Mouse (Mus musculus) heart, postnatal 36 days (tissue): Measurements from ENCODE around the gene Omt2b. TPM values are rescaled to one million over a fixed set of nuclear protein-coding genes. Genes with fewer than 3 reads are reported as not detected.
"Not testable (repeated sequence)": the region's sequence is repeated elsewhere in the genome, so short reads cannot be mapped to it uniquely, and the experiment has no call there.

Experiments
- DNase-seq, 2 experiments: peaks; one replicate each; pipeline ENCODE4 v3.0.0; 2021 to 2022
- intact Hi-C: fragments of 180-260 bp; cut with DNase I; formaldehyde crosslinking; loops from one replicate; pipeline ENCODE4 v1.15.1; 2025
- total RNA-seq, 2 experiments: library from RNA; stranded (reverse); gene quantifications; 2 replicates each; pipeline ENCODE4 v1.2.3; 2021

The Omt2b gene
- total RNA-seq, 2 experiments from 2014 or later, result not detected

DNA sequence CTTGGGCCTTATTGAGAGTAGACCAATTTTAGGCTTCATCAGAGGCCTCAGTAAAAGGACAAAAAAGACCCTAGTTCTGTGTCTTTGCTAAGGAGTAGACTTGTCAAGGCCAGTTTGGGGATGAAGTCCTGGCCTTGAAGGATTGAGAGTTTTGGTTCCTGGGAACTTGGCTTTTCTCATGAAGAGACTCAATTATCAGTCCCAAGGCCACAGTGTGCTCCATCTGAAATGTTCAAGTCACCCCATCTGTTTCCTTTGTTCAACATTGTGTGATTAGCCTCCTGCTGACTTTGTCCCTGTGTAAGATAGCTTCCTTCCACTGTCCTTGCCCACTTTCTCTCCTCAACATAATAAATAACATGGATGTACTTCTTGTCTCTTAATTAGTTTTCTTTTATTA, 22.6 kb downstream of the Omt2b start:
- intact Hi-C loops, DNase-seq: not testable (repeated sequence)

DNA sequence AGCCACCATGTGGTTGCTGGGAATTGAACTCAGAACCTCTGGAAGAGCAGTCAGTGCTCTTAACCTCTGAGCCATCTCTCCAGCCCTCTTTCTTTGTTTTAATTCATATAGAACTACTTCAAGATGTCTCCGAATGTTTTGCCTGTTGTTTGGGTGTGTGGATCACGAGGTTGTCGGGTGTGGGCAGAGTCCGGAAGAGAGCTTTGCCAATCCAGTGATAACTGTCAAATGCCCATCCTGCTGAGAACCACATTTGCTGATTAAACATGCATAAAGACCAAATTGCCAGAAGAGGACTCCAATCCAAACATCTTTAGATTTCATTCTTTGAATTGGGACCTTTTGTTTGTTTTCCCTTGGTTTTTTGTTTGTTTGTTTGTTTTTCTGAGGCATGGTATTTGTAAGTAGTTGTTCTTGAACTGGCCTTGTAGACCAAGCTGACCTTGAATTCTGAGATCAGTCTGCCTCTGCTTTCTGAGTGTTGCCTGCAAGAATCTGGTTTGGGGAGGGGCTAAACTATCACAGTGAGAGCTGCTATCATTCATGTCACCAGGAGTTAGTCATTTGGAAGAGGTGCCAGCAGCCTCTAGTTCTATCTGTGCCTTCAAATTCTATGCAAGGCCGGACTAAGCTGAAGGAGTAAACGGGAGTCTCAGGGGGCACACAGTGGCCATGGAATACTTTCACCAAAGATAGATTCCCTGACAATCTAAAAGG, 24.3 kb downstream of the Omt2b start:
- intact Hi-C loops, result no loop called here
- DNase-seq, result no peak

DNA sequence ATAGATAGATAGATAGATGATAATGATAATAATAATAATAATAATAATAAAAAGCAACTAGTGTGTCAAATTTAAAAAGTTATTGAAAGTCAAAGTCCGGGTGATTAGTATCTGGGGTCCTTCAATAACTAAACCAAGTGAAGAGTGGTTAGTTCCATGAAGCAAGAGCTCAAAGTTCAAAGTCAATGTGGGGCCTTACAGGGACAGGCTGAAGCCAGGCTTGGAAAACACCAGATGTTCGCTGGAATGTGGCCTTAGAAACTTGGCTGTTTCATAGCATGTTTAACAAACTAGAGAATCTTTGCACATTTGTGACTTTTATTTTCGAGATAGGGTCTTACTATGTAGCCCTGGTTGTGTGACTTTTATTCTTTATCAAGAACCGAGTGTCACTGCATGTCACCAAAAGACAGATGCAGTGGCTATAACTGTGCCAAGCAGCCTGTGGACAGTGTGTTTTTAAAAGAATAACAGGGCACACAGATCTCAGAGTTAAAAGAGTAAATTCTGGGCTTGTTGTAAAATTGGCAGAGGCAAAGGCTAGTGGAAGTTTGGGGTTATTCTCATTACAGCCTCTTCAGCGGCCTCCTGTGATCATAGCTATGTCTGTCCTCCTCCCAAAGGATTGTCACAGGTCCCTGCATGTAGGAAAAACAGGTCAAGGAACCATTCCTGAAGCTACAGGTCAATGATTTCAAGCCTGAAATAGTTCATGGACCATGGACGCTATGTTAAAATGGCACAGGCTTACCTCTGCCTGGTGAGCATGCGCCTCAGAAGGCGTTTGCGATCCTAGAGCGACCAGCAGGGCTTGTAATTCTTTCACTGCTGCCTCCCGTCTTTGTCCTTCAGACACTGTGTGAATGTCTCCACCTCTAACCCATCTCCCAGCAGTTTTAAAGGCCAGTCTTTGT, 27.5 kb downstream of the Omt2b start:
- no peak for DNase-seq
- intact Hi-C loops, result loop anchor here (5.0 kb wide), 1 partner anchor 197 kb away; no protein-coding TSS in a partner anchor

DNA sequence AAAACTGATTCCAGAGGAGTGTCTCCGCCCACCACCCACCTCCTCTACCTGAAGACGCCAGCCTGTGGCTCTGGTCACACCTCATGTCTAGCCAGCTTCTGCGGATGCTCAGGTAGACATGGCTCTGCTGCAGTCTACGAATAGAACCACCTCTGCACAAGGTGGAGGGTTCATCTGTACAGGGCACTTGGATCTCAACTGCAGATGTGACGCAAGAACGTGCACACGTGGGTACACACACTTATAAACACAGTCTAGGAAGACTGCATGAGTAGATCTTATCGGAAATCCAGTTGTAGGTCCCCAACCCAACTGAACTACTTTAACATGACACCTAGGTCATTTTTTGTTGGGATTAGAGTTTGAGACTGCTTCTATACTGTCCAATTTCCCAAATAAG, 28.2 kb downstream of the Omt2b start, which contains the start of gene Gsta2:
TSS of gene Gsta2 (minus strand) at position 178 of the 400 bp plus-strand sequence.
- intact Hi-C loops, result loop anchor here (5.0 kb wide), 1 partner anchor 197 kb away; no protein-coding TSS in a partner anchor
- DNase-seq, result no peak

DNA sequence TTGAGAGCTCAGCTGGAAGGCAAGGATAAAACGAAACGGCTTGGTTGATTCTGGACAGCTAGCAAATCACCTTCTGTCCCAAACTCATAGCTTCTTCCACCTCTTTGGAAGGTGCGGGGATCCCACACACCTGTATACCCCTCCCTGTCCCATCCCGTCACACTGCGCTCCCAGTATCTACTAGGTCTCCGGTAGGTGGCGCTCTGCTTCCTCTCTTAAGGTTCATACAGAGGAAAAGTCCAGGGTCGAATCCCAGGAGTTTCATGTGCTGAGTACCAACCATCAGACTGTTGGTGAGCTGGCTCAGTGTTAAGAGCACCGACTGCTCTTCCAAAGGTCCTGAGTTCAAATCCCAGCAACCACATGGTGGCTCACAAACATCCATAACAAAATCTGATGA, 30.7 kb downstream of the Omt2b start:
- intact Hi-C loops, result loop anchor here (5.0 kb wide), 1 partner anchor 194 kb away; no protein-coding TSS in a partner anchor
- peak; percentile 49 to 65 for DNase-seq

DNA sequence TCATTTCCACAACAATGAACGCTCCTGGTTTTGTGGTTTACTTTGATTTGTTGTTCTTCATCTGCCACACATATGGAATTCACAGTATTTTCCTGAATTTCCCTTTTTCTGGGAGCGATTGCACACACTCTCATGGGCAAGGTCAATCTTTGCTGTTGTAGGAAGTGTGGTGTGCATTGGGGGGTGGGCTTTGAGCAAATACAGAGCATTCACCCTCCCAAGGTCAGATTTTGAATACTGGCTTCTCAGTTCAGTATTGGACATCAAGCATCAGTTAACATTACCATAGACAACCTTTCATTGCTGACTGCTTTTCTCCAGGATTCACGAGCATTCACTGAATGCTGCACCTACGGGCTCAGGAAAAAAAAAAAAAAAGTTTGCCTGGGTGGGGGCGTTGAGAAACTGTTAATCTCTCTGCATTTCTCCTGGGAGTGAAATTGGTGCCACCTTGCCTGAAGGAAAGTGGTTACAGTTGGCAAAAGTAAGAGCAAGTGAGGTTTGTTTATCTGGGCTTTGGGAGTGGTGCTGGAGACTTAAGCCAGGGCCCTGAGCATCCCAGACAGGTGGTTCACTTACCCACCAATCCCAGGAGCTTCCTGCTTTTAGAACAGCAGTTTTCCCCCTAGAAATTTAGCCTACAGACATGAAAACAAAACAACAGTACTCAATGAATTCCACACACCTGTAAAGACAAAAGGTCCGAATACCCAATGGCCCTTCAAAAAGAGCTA, 32.5 kb downstream of the Omt2b start:
- DNase-seq, result no peak
- intact Hi-C loops, result loop anchor here (5.0 kb wide), 1 partner anchor 192 kb away; no protein-coding TSS in a partner anchor

DNA sequence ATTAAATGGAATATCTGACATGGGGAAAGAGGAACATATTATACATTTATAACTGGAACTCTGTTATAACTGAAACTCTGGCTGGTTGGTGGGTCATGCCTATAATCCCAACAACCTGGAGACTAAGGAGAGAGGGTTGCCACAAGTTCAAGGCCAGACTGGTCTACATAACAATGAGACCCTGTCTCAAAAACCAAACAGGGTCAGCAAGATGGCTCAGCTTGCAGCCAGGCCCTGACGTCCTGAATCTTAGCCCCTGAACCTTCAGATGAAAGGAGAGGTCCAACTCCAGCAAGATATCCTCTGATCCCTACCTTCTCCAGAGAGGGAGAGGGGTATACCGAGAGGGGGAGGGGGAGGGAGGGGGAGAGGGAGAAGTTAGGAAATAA, 33.1 kb downstream of the Omt2b start:
- intact Hi-C loops, result no loop called here
- no peak for DNase-seq

DNA sequence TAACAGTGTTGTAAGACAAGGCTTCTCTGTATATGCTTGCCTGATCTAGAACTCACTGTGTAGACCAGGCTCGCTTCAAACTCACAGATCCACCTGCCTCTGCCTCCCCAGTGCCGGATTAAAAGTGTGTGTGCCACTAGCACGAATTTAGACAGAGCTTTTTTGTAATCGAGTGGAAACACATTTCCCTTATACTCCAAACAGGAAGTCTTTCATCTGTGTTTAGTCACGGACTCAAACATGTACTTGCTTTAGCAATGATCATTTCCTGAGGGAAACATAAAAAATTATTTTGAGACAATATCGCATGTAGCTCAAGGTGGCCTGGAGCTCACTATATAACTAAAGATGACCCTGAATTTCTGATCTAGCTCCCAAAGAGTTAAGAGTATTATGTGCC, 36.0 kb downstream of the Omt2b start:
- no peak for DNase-seq
- intact Hi-C loops, result no loop called here

DNA sequence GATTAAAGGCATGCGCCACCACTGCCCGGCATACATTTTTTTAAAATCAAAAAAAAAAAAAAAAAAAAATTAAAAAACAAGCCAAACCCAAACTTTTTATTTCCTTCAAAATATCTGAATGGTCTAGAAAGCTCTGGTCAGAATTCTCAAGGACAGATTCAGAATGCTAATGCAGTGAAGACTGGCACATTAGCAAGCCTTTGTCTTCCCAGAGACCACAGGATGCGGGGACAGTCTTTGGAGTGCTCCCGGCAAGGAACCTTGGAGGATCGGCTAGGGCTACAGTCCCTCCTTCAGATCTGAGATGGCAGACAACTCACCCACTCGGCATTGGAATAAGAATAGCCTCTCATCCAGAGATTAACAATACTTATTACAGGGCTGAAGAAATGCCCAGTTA, 37.3 kb downstream of the Omt2b start:
- intact Hi-C loops, result no loop called here
- DNase-seq, result no peak

DNA sequence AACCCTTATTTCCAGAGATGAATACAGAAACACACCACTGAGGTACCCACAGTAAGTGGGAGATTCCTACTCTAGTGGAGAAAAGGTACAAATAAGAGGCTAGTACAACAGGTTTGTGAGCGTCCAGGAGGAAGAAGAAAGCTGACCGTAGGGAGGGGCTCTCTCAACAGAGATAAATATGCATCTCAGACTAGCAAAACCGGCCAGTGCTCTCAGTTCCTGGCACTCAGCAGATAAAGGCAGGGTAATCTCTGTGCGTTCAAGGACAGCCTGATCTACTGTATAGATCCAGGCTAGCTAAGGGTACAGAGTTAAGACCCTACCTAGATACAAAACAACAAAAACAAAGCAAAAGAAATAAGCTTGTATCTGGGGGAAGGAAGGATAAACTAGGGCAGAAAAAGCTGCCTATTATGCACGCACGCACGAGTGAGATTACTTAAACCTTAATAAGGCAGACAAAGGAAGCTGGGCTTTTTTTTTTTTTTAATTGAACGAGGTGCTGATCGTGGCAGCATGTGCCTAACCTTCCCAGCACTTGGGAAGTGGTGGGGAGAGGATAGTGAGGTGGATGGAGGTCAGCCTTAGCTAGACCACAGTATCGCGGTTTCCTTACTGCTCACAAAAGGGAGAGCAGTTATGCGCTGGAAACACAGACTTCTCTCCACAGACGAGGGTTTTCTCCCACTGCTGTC, 38.6 kb downstream of the Omt2b start:
- intact Hi-C loops, result no loop called here
- no peak for DNase-seq

DNA sequence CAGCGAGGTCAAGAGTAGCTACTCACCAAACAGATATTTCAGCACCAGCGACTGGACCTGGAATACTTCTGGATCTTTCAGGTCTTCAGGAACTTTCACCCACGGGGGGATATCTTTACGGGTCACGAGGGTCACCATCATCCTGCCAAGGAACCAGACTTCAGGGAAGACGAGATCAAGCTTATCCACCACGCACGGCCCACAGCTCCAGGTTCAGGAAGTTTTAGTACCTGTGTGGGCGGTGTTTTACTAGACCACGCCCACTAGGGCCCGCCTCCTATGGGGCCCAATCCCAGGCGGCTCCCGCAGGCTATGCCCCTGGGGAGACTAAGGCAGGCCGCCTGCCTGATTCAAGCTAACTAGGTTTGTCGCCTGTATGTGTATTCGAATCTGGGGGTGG, 40.6 kb downstream of the Omt2b start, which contains the start of gene Dppa5a:
TSS of gene Dppa5a (minus strand) at position 219 of the 400 bp plus-strand sequence.
- DNase-seq, intact Hi-C loops: not testable (repeated sequence)

DNA sequence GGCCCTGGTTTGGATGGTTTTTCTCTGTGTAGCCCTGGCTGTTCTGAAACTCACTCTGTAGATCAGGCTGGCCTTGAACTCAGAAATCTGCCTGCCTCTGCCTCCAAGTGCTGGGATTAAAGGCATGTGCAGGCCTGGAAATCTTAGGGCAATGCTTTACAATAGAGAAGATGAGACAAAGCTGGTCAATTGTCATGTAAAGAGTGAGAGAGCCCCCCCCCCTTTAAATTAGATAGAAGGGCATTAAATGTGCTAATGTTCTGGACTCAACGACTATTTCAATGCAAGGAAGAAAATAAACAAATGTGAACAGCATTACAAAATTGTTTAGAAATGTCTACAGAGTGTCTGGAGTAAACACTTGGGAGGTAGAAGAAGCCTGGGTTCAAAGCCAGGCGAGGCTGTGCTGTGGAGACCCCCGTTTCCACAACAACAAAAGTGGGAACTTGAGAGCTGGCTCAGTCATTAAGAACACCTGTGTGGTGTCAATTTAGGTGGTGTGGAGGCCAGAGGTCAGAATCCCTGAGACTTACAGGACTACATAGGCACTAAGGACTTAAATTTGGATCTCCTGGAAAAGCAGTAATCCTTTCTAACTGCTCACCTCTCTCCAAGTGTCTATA, 41.4 kb downstream of the Omt2b start:
- intact Hi-C loops, result no loop called here

DNA sequence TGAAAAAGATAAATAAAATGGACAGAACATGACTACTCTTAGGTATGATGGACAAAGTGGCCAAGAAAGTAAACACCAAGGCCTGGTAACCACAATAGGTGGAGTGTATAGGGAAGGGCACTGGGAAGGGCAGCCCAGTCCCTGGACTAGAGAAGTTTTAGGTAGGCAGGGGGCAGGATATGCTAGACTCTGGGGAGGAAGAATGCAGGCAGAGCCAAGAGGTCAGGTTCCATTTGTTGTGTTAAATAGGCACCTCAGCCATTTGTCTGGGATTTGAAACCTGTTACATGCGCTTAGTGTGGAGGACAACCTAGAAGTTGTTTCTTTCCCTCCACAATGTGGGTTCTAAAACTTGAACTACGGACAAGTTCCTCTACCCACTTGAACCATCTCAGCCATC, 42.0 kb downstream of the Omt2b start:
- intact Hi-C loops, result no loop called here
- no peak for DNase-seq

More for the DNA sequence above, 41.4 kb downstream of the Omt2b start:
- DNase-seq, result no peak

DNA sequence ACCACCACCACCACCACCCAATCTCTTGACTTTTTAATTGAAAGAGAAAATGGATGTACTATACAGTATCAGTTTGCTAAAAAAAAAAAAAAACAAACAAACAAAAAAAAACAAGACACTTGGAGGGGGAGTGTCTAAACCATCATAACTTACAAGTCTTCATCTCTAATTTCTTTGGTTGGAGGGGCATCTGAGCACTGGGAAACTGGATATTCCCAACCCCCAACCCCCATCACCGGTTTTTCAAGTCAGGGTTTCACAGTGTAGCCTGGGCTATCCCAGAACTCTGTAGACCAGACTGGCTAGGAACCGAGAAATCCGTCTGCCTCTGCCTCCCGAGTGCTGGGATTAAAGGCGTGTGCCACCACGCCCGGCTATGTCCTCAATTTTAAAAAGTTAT, 42.4 kb downstream of the Omt2b start:
- DNase-seq, result no peak

DNA sequence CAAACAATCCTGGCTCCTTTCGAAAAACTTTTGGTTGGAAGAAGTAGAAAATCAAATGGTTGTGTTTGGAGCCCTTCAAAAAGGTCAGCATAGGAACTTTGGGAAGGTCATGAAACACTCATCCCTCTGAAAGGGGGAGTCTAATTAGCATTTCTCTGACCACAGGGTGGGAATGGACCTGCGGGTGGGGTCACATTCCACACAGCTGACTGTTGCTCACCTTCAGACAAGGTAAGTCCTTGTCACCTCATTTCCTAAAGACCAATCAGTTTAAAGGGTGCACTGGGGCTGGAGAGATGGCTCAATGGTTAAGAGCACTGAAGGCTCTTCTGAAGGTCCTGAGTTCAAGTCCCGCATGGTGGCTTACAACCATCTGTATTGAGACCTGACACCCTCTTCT, 44.1 kb downstream of the Omt2b start:
- DNase-seq, result no peak
- intact Hi-C loops, result no loop called here

More for the DNA sequence above, 42.4 kb downstream of the Omt2b start:
- intact Hi-C loops, result no loop called here

DNA sequence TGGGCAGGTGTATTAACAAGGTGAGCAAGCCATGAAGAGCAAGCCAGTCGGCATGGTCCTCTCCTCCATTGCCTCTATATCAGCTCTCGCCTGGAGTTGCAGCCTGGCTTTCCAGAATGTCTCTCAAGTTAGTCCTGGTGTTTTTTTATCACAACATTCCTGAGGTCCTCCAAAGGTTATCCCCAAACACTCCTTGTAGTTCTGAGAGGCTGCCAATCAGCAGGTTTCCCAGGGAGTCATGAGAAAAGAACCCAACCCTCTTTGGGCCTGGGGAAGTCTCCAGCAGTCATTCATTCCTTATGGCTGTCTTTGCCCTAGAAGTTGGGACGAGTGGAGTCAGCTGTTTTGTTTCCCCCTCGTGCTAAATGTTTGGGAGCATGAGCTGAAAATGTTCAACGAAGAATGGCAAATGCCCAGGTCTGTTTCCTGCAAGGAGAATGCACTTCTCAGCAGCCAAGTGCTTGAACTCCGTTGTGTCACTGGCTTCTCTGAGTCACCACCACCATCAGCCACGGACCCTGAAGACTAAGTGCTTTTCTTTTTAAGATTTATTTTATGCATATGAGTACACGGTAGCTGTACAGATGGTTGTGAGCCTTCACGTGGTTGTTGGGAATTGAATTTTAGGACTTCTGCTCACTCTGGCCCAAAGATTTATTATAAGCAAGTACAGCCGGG, 45.6 kb downstream of the Omt2b start:
- DNase-seq, result no peak
- intact Hi-C loops, result no loop called here

DNA sequence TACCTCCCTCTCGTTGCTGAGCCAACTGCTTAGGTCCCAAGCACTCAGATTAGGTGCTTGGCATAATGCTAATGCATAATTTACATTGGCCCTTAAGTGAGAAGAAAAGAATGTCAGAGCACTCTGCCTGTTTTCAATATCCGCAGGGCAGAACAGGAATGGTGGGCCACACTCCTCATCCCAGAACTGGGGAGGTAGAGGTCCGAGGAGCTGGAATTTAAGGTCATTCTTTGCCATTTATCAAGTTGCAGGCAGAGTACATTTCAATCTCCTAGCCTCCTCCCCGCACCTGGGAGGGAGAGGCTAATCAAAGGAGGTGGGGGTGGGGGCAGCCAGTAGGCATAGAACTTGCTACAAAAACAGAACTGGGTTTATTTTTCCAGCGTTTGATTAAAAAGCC, 47.0 kb downstream of the Omt2b start:
- intact Hi-C loops, result no loop called here
- no peak for DNase-seq

DNA sequence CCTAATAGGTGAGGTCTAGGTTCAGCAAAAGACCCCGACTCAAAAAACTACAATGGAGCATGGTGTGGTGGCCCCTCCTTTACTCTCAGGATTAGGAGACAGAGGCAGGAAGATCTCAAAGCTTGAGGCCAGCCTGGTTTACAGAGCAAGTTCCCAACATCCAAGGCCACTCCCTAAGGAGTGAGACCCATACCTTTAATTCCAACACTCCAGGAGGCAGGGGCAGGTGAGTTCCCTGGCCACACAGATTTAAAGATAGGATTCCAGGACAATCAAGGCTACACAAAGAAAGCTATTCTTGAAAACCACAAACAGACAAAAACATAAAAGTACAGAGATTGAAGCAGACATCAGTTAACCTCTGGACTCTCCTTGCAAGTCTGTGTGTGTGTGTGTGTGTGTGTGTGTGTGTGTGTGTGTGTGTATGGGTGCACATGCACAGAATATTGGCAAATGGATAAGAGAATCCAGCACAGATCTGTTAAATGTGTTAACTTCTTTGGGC, 47.5 kb downstream of the Omt2b start:
- DNase-seq, result no peak
- intact Hi-C loops, result no loop called here

DNA sequence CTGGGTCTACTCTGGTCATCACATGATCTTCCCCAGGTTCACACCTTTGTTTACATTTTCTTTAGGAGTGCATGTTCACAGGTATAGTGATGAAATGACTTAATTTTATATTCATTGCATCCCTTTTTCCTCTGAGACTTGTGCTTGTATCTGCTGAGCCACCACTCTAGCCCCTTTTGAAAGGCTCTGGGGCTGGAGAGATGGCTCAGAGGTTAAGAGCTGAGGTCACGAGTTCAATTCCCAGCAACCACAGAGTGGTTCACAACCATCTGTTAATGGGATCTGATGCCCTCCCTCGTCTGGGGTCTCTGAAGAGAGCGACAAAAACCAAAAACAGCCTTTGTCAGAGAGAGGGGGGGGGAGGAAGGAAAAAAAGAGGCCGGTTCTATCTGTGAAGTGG, 48.1 kb downstream of the Omt2b start:
- DNase-seq, result no peak
- intact Hi-C loops, result no loop called here
